Mouse (Mus musculus): ENCODE measurements around the gene Pgm2.

- no peak for TF ChIP-seq CTCF (IDR thresholded peaks at IDR 0.05; ENCODE audit: low read depth, low read length)
- no peak for TF ChIP-seq POLR2A (IDR thresholded peaks at IDR 0.05; ENCODE audit: insufficient read depth, low read length)
- no peak for TF ChIP-seq EP300 (IDR thresholded peaks at IDR 0.05; ENCODE audit: insufficient read depth, low read depth, low read length)
These were observed 45.8 kb upstream of the Pgm2 start for GRCm38 (mm10) chr5:64046995-64047394.
